Mouse (Mus musculus): ENCODE data around the gene Fbxo48. TPM values are rescaled to one million over a fixed set of nuclear protein-coding genes. Genes with fewer than 3 reads are reported as not detected.

Fbxo48 gene
- polyA plus RNA-seq, 1 experiment from 2014 or later = 0.77 TPM

GRCm38 (mm10) chr11:17002739-17003373 lies 51.7 kb downstream of the Fbxo48 start:
- Histone ChIP-seq H3K9ac (ENCODE audit: low read length) (no peak overlapping the region), H3K27ac (ENCODE audit: low read depth, low read length) (no peak overlapping the region), H3K9me3 (replicated peaks; ENCODE audit: control insufficient read depth, low read length) (no peaks in the 10 kb centered on the region), H3K4me2 (ENCODE audit: low read length) (no peak overlapping the region), H3K4me3 (ENCODE audit: low read depth, low read length) (no peak overlapping the region), H3K4me1 (ENCODE audit: control insufficient read depth, insufficient read depth, low read length) (no peaks in the 10 kb centered on the region), H3K36me3 (ENCODE audit: control insufficient read depth, insufficient read depth, low read length) (no peaks in the 10 kb centered on the region), H3K27me3 (replicated peaks; ENCODE audit: control insufficient read depth, insufficient read depth, low read length) (no peaks in the 10 kb centered on the region)
- no peak for ATAC-seq
- WGBS = 90% methylated on average over 7 of the region's 7 CpGs
- no peak for DNase-seq (ENCODE audit: low spot score)

GRCm38 (mm10) chr11:17003757-17004156 lies 52.6 kb downstream of the Fbxo48 start:
- no peak overlapping the region for H3K4me3 ChIP-seq (ENCODE audit: low read depth, low read length)
- H3K27ac ChIP-seq (ENCODE audit: low read depth, low read length) = no peak overlapping the region
- no peaks in the 10 kb centered on the region for H3K9me3 ChIP-seq (replicated peaks; ENCODE audit: control insufficient read depth, low read length)
- H3K27me3 ChIP-seq (replicated peaks; ENCODE audit: control insufficient read depth, insufficient read depth, low read length) = no peaks in the 10 kb centered on the region
- 72% methylated on average over 3 of the region's 3 CpGs for WGBS
- H3K36me3 ChIP-seq (ENCODE audit: control insufficient read depth, insufficient read depth, low read length) = no peaks in the 10 kb centered on the region
- H3K4me2 ChIP-seq (ENCODE audit: low read length) = no peak overlapping the region
- no peak for DNase-seq (ENCODE audit: low spot score)
- ATAC-seq = no peak
- no peaks in the 10 kb centered on the region for H3K4me1 ChIP-seq (ENCODE audit: control insufficient read depth, insufficient read depth, low read length)
- no peak overlapping the region for H3K9ac ChIP-seq (ENCODE audit: low read length)

Other genes starting within 250 kb of the Fbxo48 start
- 2.1 and 3.9 TPM in 2 replicates for gene Egfr, start 199.2 kb upstream of the Fbxo48 start, polyA plus RNA-seq (2014; fragmentation: Nextera tagmentation; extraction: Ambion mirVana)
- 114 and 131 TPM in 2 replicates for gene Cnrip1, start 100.2 kb downstream of the Fbxo48 start, polyA plus RNA-seq (2014; fragmentation: Nextera tagmentation; extraction: Ambion mirVana)
- 2.4 and 3.3 TPM in 2 replicates for gene Plek, start 101.0 kb downstream of the Fbxo48 start, polyA plus RNA-seq (2014; fragmentation: Nextera tagmentation; extraction: Ambion mirVana)
- 126 and 153 TPM in 2 replicates for gene Ppp3r1, start 207.9 kb downstream of the Fbxo48 start, polyA plus RNA-seq (2014; fragmentation: Nextera tagmentation; extraction: Ambion mirVana)
- gene Wdr92, start 230.7 kb downstream of the Fbxo48 start, polyA plus RNA-seq (2014; fragmentation: Nextera tagmentation; extraction: Ambion mirVana) = 22.3 and 25.1 TPM in 2 replicates